Mouse (Mus musculus) forebrain, embryonic 14.5 days (tissue): Measurements from ENCODE around the gene Bbx. TPM values are rescaled to one million over a fixed set of nuclear protein-coding genes. Genes with fewer than 3 reads are reported as not detected.

ENCODE experiments used
- ATAC-seq: fragments of 200-750 bp; cut with Nextera tagmentation; 2 replicates; pipeline ENCODE4 v1.8.0; 2017; ENCODE audit warnings: mild to moderate bottlenecking, moderate library complexity
- DNase-seq: peaks from one replicate; pipeline ENCODE4 v3.0.0-alpha.2; 2015; ENCODE audit warnings: low spot score
- H3K27ac ChIP-seq: fragments of 300-500 bp; sonication (generic); 2 replicates; pipeline ENCODE4 v1.5.1; 2014; ENCODE audit warnings: low read depth, mild to moderate bottlenecking, control low read depth, low read length, moderate library complexity
- H3K27me3 ChIP-seq: fragments of 300-500 bp; sonication (generic); replicated peaks from 2 replicates; pipeline ENCODE4 v1.6.1; 2014; ENCODE audit warnings: low read length, control low read depth, mixed read lengths; ENCODE audit not compliant: control insufficient read depth, insufficient read depth
- H3K36me3 ChIP-seq: fragments of 300-500 bp; sonication (generic); 2 replicates; pipeline ENCODE4 v1.6.1; 2014; ENCODE audit warnings: low read length, control low read depth; ENCODE audit not compliant: control insufficient read depth, insufficient read depth
- H3K4me1 ChIP-seq: fragments of 300-500 bp; sonication (generic); 2 replicates; pipeline ENCODE4 v1.6.1; 2014; ENCODE audit warnings: antibody characterized with exemption, low read length, control low read depth; ENCODE audit not compliant: control insufficient read depth, insufficient read depth
- H3K4me2 ChIP-seq: fragments of 300-500 bp; sonication (generic); 2 replicates; pipeline ENCODE4 v1.6.1; 2014; ENCODE audit warnings: mild to moderate bottlenecking, control low read depth, low read length
- H3K4me3 ChIP-seq: fragments of 300-500 bp; sonication (generic); 2 replicates; pipeline ENCODE4 v1.5.1; 2014; ENCODE audit warnings: low read depth, low read length, control low read depth
- H3K9ac ChIP-seq: fragments of 300-500 bp; sonication (generic); 2 replicates; pipeline ENCODE4 v1.6.1; 2014; ENCODE audit warnings: mild to moderate bottlenecking, low read length, control low read depth, moderate library complexity
- H3K9me3 ChIP-seq: fragments of 300-500 bp; sonication (generic); replicated peaks from 2 replicates; pipeline ENCODE4 v1.6.1; 2016; ENCODE audit warnings: low read length, control low read depth, mixed read lengths; ENCODE audit not compliant: control insufficient read depth
- WGBS: fragments of 180-500 bp; shearing (Covaris S2); extraction: QIAGEN DNeasy Blood & Tissue Kit; methylation state at CpG from one replicate; pipeline ENCODE4 v1.1.7; 2014; 5-methylcytosine and 5-hydroxymethylcytosine counted together
- polyA plus RNA-seq: library from polyadenylated mRNA; unstranded; fragments of >200 nt; fragmentation: Nextera tagmentation; extraction: Ambion mirVana; gene quantifications from 2 replicates; pipeline ENCODE4 v1.2.1, GENCODE M21; 2014

The Bbx gene
- 11.9 and 15.9 TPM in 2 replicates for polyA plus RNA-seq

DNA sequence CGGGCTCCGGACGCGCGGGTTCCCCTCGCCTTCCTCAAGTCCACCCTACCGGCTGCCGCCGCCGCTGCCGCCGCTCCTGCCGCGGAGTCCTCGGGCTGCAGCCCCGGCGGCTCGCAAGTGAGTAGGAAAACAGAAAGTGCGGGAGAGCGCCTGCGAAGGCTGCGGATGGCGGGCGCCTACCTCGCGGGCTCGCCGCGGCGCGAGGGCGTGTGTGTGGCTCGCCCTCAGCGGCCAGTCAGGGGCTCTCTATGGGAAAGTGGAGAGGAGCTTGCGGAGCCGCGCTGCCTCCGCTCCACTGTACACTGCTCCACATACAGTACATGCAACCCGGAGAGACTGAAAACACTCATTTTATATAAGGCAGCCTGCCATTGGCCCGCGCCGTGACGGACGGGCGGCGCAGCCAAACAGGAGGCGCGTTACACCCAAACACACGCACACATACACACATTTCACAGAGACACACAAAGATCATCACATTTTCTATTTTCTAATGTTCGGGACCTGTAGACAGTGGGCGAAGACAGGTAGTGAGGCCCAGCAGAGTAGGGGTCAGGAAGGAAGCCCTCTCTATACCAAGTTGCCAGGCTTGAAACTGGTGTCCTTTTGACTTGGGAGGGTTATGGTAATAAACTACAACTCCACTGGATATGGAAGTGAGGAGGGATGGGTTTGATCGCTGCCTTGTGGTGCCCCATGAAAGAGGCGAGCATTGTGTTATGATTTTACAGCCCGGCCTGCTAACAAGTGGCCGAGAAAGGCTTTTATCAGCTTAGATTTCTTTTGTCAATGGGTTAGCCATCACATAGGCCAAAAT is at the start of gene Bbx:
Gene Bbx, minus strand, starts transcription at position 329 of the 817 bp plus-strand sequence.
- Histone ChIP-seq H3K27me3 (no peaks in the 10 kb centered on the region), H3K9ac (peak within 1 kb of the TSS; percentile 91), H3K27ac (peak within 1 kb of the TSS; percentile 97), H3K9me3 (no peaks in the 10 kb centered on the region), H3K36me3 (no peaks in the 10 kb centered on the region), H3K4me3 (peak within 1 kb of the TSS; percentile 93), H3K4me1 (no peaks in the 10 kb centered on the region), H3K4me2 (peak within 1 kb of the TSS; percentile 96)
- ATAC-seq (peak; percentile 97), DNase-seq (peak; percentile 95)
- WGBS, result under 1% methylated on average over 53 of the region's 55 CpGs

DNA sequence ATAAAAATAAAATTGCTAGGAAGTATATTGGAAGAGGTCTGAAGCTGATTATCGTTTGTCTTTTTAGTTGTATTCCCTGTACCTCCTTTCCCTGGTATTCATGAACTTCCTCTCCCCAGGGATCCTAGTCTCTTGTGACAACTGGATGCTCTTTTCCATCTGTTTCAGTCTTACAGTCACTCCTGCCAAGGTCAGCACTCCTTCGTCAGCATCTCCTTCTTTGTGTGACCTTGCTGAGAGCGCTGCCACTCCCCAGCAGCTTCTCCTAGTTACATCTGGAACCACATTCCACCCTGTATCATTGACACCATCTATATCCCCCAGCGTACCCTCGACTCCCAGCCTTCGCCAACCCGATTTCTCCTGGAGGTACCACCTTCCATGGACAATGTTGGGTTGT is 49.7 kb upstream of the Bbx start:
- no peaks in the 10 kb centered on the region for H3K9me3 ChIP-seq
- 81% methylated on average over 7 of the region's 7 CpGs for WGBS
- H3K4me2 ChIP-seq, result no peak overlapping the region
- no peak overlapping the region for H3K27ac ChIP-seq
- H3K27me3 ChIP-seq, result no peaks in the 10 kb centered on the region
- no peaks in the 10 kb centered on the region for H3K4me1 ChIP-seq
- ATAC-seq, result no peak
- H3K9ac ChIP-seq, result no peak overlapping the region
- H3K4me3 ChIP-seq, result no peak overlapping the region
- H3K36me3 ChIP-seq, result no peaks in the 10 kb centered on the region
- no peak for DNase-seq

DNA sequence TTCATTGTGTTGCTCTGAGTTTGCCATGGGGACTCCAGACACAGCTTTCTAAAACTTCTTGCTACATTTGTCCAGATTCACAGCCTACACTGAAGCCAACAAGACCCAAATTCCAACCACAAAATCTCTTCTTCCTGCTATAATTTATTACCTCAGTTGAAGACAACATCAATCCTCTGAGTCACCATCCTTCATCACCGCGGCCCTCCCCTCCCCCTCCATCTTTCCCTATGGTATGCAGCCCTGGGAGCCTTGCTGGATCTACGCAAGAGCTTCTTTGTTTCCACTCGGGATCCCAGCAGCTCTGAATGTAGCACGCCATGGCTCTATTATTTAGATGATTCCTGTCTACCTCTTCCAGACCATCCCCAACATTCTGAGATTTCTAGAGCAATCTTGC is 49.2 kb upstream of the Bbx start:
- no peak for DNase-seq
- Histone ChIP-seq H3K27me3 (no peaks in the 10 kb centered on the region), H3K4me1 (no peaks in the 10 kb centered on the region), H3K9me3 (no peaks in the 10 kb centered on the region), H3K4me3 (no peak overlapping the region), H3K4me2 (no peak overlapping the region), H3K36me3 (no peaks in the 10 kb centered on the region), H3K27ac (no peak overlapping the region), H3K9ac (no peak overlapping the region)
- ATAC-seq, result no peak
- 64% methylated on average over 5 of the region's 5 CpGs for WGBS

DNA sequence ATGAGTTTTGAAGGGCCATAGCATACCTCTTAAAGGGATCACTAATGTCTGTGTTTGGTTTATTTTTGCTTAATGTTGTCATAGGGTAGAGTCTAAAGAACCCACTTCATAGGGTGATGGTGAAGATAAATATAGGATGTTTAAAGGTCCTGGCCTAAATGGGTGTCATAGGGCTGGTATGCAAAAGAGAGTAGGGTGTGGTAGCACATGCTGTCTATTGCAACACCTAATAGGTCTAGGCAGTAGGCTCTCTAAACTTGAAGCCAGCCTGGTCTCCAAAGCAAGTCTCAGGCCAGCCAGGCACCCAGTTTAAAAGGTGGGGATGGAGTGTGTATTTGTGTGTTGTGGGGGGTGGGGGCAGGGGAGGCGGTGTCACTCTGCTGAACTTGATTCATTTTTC is 46.5 kb upstream of the Bbx start:
- Histone ChIP-seq H3K9me3 (no peaks in the 10 kb centered on the region), H3K4me2 (no peak overlapping the region), H3K9ac (no peak overlapping the region), H3K36me3 (no peaks in the 10 kb centered on the region), H3K4me1 (no peaks in the 10 kb centered on the region), H3K4me3 (no peak overlapping the region), H3K27ac (no peak overlapping the region), H3K27me3 (no peaks in the 10 kb centered on the region)
- ATAC-seq (no peak), DNase-seq (no peak)
- 100% methylated on average over 1 of the region's 1 CpGs for WGBS

DNA sequence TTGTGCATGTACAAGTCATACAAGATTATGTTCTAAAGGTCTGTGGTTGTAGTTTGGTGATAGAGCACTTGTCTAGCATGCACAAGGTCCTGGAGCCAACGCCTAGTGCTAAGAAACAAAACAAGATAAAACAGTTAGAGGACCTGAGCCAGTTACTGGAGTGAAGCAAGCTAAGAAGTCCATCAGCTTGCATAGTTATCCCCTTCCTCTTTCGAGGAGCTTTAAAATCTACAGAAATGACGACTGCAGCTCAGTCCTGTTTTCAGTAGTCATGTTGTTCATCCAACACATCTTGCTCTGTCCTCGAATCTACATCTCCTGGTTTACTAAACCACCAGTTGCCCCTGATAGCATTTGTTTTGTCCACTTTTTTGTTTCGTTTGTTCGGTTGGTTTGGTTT is 45.4 kb upstream of the Bbx start:
- Histone ChIP-seq H3K27me3 (no peaks in the 10 kb centered on the region), H3K27ac (no peak overlapping the region), H3K4me1 (no peaks in the 10 kb centered on the region), H3K9ac (no peak overlapping the region), H3K9me3 (no peaks in the 10 kb centered on the region), H3K36me3 (no peaks in the 10 kb centered on the region), H3K4me2 (no peak overlapping the region), H3K4me3 (no peak overlapping the region)
- no peak for DNase-seq
- no peak for ATAC-seq
- WGBS, result 93% methylated on average over 6 of the region's 6 CpGs

DNA sequence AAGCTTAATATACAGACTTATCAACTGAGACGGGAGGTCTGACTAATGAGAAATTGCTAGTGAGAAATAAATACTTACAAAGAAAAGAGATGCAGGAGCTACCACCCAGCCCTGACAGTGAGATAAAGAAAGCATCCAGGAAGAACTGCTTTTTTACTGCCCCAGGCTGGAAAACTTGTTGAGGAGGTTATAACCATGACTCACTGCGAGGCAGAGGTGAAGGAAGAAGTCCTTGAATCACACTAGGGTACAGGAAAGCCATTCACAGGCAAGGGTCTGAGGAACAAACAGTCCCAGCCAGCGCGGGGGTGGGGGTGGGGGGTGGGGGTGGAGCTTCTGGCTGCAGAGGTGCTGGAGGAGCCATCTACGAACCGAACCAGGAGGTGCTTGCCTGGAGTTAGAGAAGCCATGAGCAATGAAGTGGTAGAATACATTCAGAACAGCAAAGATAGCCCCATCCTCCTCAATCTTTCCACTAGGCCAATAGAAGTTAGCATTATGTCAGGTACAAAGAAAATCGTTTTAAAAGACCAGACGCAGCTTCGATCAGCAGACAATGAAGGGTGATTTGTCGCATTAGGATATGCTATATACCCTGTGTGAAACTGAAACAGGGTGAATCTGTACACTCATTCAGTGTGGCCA is 30.2 kb upstream of the Bbx start:
- no peak for ATAC-seq
- H3K9ac ChIP-seq, result no peak overlapping the region
- no peak overlapping the region for H3K27ac ChIP-seq
- H3K27me3 ChIP-seq, result no peaks in the 10 kb centered on the region
- no peak for DNase-seq
- H3K36me3 ChIP-seq, result no peaks in the 10 kb centered on the region
- H3K4me2 ChIP-seq, result no peak overlapping the region
- no peaks in the 10 kb centered on the region for H3K9me3 ChIP-seq
- 36% methylated on average over 10 of the region's 10 CpGs for WGBS
- no peaks in the 10 kb centered on the region for H3K4me1 ChIP-seq
- H3K4me3 ChIP-seq, result no peak overlapping the region

DNA sequence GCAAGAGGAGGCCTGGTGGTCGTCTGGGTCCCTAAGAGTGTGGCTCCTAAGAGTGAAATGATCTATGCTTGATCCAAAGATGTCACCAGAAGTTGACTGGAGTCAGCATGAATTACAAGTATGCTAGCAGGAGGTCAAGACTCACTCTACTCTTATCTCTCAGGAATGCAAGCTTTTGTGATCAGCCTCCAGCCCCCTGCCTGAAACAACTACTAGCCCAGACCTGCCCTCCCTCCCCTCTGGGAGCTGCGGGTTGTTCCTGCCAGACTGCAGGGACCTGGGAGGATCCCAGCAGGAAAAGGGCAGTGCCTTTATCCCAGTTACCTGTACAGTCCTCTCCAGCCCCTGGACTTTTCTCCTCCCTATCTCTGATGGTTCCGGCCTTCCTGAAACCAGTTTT is 27.0 kb upstream of the Bbx start:
- WGBS, result 46% methylated on average over 3 of the region's 3 CpGs
- H3K27ac ChIP-seq, result no peak overlapping the region
- no peaks in the 10 kb centered on the region for H3K9me3 ChIP-seq
- H3K36me3 ChIP-seq, result no peaks in the 10 kb centered on the region
- H3K4me2 ChIP-seq, result no peak overlapping the region
- ATAC-seq (no peak), DNase-seq (no peak)
- H3K4me3 ChIP-seq, result no peak overlapping the region
- no peak overlapping the region for H3K9ac ChIP-seq
- H3K27me3 ChIP-seq, result no peaks in the 10 kb centered on the region
- no peaks in the 10 kb centered on the region for H3K4me1 ChIP-seq

DNA sequence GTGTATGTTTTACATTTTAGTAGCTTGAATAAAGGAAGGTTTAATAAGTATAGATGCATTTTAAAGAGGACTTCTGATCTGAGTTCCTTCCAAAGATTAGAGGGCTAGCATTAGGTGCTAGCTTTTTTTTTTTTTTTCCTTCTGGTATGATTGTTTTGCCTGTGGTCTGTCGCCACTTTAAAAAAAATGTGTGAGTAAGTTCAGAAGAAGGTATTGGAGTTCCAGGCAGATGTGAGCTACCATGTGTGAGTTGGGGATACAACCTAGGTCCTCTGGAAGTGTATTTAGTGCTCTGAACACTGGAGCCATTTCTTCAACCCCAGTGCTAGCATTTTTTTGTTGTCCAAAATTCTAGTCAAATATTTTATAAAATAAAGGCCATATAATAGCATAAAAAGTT is 23.9 kb upstream of the Bbx start:
- no peak overlapping the region for H3K4me3 ChIP-seq
- H3K27me3 ChIP-seq, result no peaks in the 10 kb centered on the region
- H3K9me3 ChIP-seq, result no peaks in the 10 kb centered on the region
- H3K4me2 ChIP-seq, result no peak overlapping the region
- H3K9ac ChIP-seq, result no peak overlapping the region
- no peaks in the 10 kb centered on the region for H3K4me1 ChIP-seq
- no peak for ATAC-seq
- no peak for DNase-seq
- WGBS, result 100% methylated on average over 1 of the region's 1 CpGs
- H3K27ac ChIP-seq, result no peak overlapping the region
- H3K36me3 ChIP-seq, result no peaks in the 10 kb centered on the region

DNA sequence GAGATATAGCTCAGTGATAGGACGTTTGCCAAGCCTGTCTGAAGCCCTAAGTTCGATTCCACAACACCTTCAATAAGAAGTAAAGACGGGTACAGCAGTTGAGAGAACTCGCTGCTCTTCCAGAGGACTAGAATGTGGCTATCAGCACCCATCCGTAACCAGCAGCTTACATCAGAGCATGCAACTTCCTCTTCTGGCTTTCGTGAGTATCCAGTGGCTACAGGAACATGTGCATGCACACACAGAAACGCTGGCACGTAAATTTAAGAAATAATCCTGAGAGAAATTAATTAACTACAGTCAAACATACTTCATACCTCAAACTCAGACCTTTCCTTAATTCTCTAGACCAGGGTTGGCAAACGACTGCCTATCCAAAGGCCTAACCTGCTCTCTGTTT is 16.9 kb upstream of the Bbx start:
- no peaks in the 10 kb centered on the region for H3K9me3 ChIP-seq
- H3K36me3 ChIP-seq, result no peaks in the 10 kb centered on the region
- no peak overlapping the region for H3K4me3 ChIP-seq
- H3K4me1 ChIP-seq, result no peaks in the 10 kb centered on the region
- H3K4me2 ChIP-seq, result no peak overlapping the region
- H3K27ac ChIP-seq, result no peak overlapping the region
- H3K27me3 ChIP-seq, result no peaks in the 10 kb centered on the region
- DNase-seq (no peak), ATAC-seq (no peak)
- H3K9ac ChIP-seq, result no peak overlapping the region
- WGBS, result 89% methylated on average over 9 of the region's 9 CpGs
